Mouse (Mus musculus) neural tube, embryonic 12.5 days (tissue): ENCODE data around the gene Fxyd4. TPM values are rescaled to one million over a fixed set of nuclear protein-coding genes. Genes with fewer than 3 reads are reported as not detected.
A peak's percentile ranks its signal among the peaks of the same experiment; 100 is the strongest.

ENCODE experiments used
- ATAC-seq: fragments of 200-750 bp; cut with Nextera tagmentation; 2 replicates; pipeline ENCODE4 v1.8.0; 2017; ENCODE audit warnings: low read depth, mild to moderate bottlenecking, moderate TSS enrichment, moderate library complexity; ENCODE audit not compliant: low FRiP score
- H3K27ac ChIP-seq: fragments of 300-500 bp; sonication (generic); 2 replicates; pipeline ENCODE4 v1.5.1; 2016
- H3K27me3 ChIP-seq: fragments of 300-500 bp; sonication (generic); replicated peaks from 2 replicates; pipeline ENCODE4 v1.6.1; 2016; ENCODE audit warnings: mild to moderate bottlenecking
- H3K36me3 ChIP-seq: fragments of 300-500 bp; sonication (generic); 2 replicates; pipeline ENCODE4 v1.6.1; 2016; ENCODE audit warnings: mild to moderate bottlenecking
- H3K4me1 ChIP-seq: fragments of 300-500 bp; sonication (generic); 2 replicates; pipeline ENCODE4 v1.6.1; 2016
- H3K4me2 ChIP-seq: fragments of 300-500 bp; sonication (generic); replicated peaks from 2 replicates; pipeline ENCODE4 v1.6.1; 2016; ENCODE audit warnings: mild to moderate bottlenecking
- H3K4me3 ChIP-seq: fragments of 300-500 bp; sonication (generic); 2 replicates; pipeline ENCODE4 v1.5.1; 2016
- H3K9ac ChIP-seq: fragments of 300-500 bp; sonication (generic); 2 replicates; pipeline ENCODE4 v1.6.1; 2016; ENCODE audit warnings: mild to moderate bottlenecking
- H3K9me3 ChIP-seq: fragments of 300-500 bp; sonication (generic); 2 replicates; pipeline ENCODE4 v1.6.1; 2016; ENCODE audit warnings: mild to moderate bottlenecking
- WGBS: fragments of 180-500 bp; shearing (Covaris S2); methylation state at CpG from one replicate; pipeline ENCODE4 v1.1.7; 2016; 5-methylcytosine and 5-hydroxymethylcytosine counted together
- polyA plus RNA-seq: library from polyadenylated mRNA; unstranded; fragments of >200 nt; fragmentation: Nextera tagmentation; extraction: Ambion mirVana; gene quantifications from 2 replicates; pipeline ENCODE4 v1.2.1, GENCODE M21; 2016

Gene Fxyd4
- polyA plus RNA-seq, 1 experiment from 2014 or later = 2.7 TPM

GRCm38 (mm10) chr6:117932325-117933051, 5.0 kb downstream of the Fxyd4 start:
- 58% methylated on average over 11 of the region's 11 CpGs for WGBS
- Histone ChIP-seq H3K27ac (no peak overlapping the region), H3K9me3 (no peaks in the 10 kb centered on the region), H3K4me1 (no peaks in the 10 kb centered on the region), H3K4me3 (no peak overlapping the region), H3K27me3 (no peaks in the 10 kb centered on the region), H3K36me3 (peaks cover 21% of the 10 kb centered on the region), H3K9ac (no peak overlapping the region), H3K4me2 (no peak overlapping the region)
- ATAC-seq = no peak

GRCm38 (mm10) chr6:117929945-117930655, 7.4 kb downstream of the Fxyd4 start:
- H3K27ac ChIP-seq = no peak overlapping the region
- H3K36me3 ChIP-seq = peaks cover 35% of the 10 kb centered on the region
- 92% methylated on average over 3 of the region's 3 CpGs for WGBS
- no peaks in the 10 kb centered on the region for H3K9me3 ChIP-seq
- H3K9ac ChIP-seq = no peak overlapping the region
- H3K4me2 ChIP-seq = no peak overlapping the region
- H3K27me3 ChIP-seq = no peaks in the 10 kb centered on the region
- no peak for ATAC-seq
- H3K4me3 ChIP-seq = no peak overlapping the region
- no peaks in the 10 kb centered on the region for H3K4me1 ChIP-seq

DNA sequence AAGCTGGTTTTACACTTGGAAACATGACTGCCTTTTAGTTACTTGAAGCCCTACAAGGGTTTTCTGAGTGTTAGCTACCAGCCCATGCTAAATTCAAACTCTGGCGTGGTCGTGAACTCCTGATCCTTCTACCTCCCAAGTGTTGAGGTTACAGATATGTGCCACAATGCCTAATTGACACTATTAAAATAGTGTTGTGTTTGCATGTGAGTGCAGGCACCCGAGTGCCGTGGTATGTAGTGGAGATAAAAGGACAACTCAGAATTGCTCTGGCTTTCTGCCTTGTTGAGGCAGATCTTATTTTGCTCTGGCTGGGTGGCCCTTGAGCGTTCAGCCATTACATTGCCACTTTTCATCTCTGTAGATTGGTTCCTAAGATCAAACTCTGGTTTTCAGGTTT, 8.7 kb downstream of the Fxyd4 start:
- Histone ChIP-seq H3K4me2 (no peak overlapping the region), H3K36me3 (peaks cover 35% of the 10 kb centered on the region), H3K4me3 (no peak overlapping the region), H3K27me3 (no peaks in the 10 kb centered on the region), H3K27ac (no peak overlapping the region), H3K9me3 (no peaks in the 10 kb centered on the region), H3K9ac (no peak overlapping the region), H3K4me1 (no peaks in the 10 kb centered on the region)
- 96% methylated on average over 5 of the region's 5 CpGs for WGBS
- no peak for ATAC-seq

GRCm38 (mm10) chr6:117927955-117928354, 9.5 kb downstream of the Fxyd4 start:
- Histone ChIP-seq H3K9me3 (no peaks in the 10 kb centered on the region), H3K27me3 (no peaks in the 10 kb centered on the region), H3K9ac (no peak overlapping the region), H3K4me3 (no peak overlapping the region), H3K27ac (no peak overlapping the region), H3K4me1 (no peaks in the 10 kb centered on the region), H3K36me3 (peaks cover 35% of the 10 kb centered on the region), H3K4me2 (no peak overlapping the region)
- 91% methylated on average over 7 of the region's 7 CpGs for WGBS
- ATAC-seq = no peak

- Histone ChIP-seq H3K9ac (no peak overlapping the region), H3K27ac (no peak overlapping the region), H3K4me1 (no peaks in the 10 kb centered on the region), H3K36me3 (peaks cover 35% of the 10 kb centered on the region), H3K9me3 (no peaks in the 10 kb centered on the region), H3K4me2 (no peak overlapping the region), H3K4me3 (no peak overlapping the region), H3K27me3 (no peaks in the 10 kb centered on the region)
- 77% methylated on average over 4 of the region's 4 CpGs for WGBS
- no peak for ATAC-seq
Measured at GRCm38 (mm10) chr6:117926871-117927491, 10.5 kb downstream of the Fxyd4 start.

GRCm38 (mm10) chr6:117922041-117922440, 15.5 kb downstream of the Fxyd4 start:
- H3K9me3 ChIP-seq = no peaks in the 10 kb centered on the region
- no peak overlapping the region for H3K27ac ChIP-seq
- peaks cover 15% of the 10 kb centered on the region for H3K36me3 ChIP-seq
- no peak overlapping the region for H3K9ac ChIP-seq
- no peak overlapping the region for H3K4me3 ChIP-seq
- no peak overlapping the region for H3K4me2 ChIP-seq
- H3K27me3 ChIP-seq = no peaks in the 10 kb centered on the region
- 98% methylated on average over 3 of the region's 3 CpGs for WGBS
- ATAC-seq = no peak
- peaks cover 15% of the 10 kb centered on the region for H3K4me1 ChIP-seq

DNA sequence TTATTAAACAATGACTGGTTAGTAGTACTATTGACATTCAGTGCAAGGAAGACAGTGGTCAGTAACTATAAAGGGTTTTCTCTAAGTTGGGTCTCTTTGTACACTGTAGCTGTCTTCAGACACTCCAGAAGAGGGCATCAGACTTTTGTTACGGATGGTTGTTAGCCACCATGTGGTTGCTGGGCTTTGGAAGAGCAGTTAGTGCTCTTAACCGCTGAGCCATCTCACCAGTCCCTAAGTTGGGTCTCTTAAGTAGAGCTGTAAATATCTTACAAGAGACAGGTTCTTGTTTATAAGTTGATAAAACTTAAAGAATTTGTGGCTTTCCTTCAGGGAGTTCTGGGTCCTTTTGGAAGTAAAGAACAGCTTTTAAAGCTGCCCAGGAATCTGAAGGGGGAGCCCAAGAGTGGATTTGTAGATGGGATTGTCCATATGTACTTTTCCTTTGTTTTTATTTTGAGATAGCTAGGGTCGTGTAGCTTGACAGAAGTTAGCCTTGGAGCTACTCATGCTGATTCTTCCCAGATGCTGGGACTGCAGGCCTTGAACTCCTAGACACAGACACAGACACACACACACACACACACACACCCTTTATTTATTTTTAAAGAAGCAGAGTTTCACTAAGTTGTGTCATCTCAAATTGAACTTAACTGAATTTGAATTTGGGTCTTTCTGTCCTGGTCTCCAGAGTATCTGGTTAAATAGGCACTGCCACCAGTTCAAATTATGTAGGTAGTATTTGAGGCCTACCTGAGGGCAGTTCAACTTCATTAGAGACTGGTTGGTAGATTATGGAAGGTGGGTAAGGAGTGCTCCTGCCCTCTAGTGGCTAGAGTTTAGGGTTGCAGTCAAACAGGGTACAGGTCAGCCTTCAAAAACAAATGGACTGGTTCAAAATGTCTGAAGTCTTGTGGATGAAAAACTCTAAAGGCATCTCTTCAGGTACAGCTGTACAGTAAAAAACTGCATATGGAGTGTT, 16.5 kb downstream of the Fxyd4 start:
- Histone ChIP-seq H3K4me3 (no peak overlapping the region), H3K27ac (no peak overlapping the region), H3K27me3 (no peaks in the 10 kb centered on the region), H3K9ac (no peak overlapping the region), H3K36me3 (peaks cover 7% of the 10 kb centered on the region), H3K4me2 (no peak overlapping the region), H3K9me3 (no peaks in the 10 kb centered on the region), H3K4me1 (peaks cover 23% of the 10 kb centered on the region)
- no peak for ATAC-seq
- WGBS = 67% methylated on average over 3 of the region's 3 CpGs

- peak overlapping the region; percentile 61 for H3K4me3 ChIP-seq
- no peak for ATAC-seq
- peaks cover 25% of the 10 kb centered on the region for H3K4me1 ChIP-seq
- no peak overlapping the region for H3K27ac ChIP-seq
- no peaks in the 10 kb centered on the region for H3K27me3 ChIP-seq
- H3K36me3 ChIP-seq = 0 out of 2 replicates have a peak, but pooled peaks cover 2% of the 10 kb centered on the region
- WGBS = 29% methylated on average over 5 of the region's 5 CpGs
- peak overlapping the region; percentile 76 for H3K9ac ChIP-seq
- H3K4me2 ChIP-seq = peak overlapping the region; percentile 85
- no peaks in the 10 kb centered on the region for H3K9me3 ChIP-seq
Measured at GRCm38 (mm10) chr6:117918043-117918442, 19.4 kb downstream of the Fxyd4 start.

DNA sequence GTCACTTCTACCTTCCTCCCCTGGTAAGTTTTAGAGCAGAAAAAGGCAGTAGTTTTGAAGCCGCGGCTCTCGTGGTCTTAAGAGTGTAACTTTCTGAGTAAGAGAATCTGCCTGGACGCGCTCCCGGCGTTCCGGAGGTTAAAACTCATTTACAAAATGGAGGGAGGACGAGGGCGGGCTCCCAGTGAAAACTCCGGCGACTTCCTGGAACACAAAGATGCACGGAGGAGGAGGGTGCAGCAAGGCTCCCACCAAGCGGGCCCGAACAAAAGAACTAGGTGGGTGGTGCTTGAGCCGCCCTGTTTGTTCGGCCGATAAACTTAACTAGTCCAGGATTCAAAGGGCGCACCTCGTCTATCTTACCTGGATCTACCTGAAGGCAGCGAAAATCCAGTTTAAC, 19.9 kb downstream of the Fxyd4 start:
- WGBS = 1% methylated on average over 21 of the region's 21 CpGs
- 0 out of 2 replicates have a peak overlapping the region, but pooled peaks have one; percentile 38 for H3K27ac ChIP-seq
- H3K4me1 ChIP-seq = peaks cover 25% of the 10 kb centered on the region
- H3K9ac ChIP-seq = peak overlapping the region; percentile 76
- H3K27me3 ChIP-seq = no peaks in the 10 kb centered on the region
- ATAC-seq = peak; percentile 73
- H3K4me2 ChIP-seq = peak overlapping the region; percentile 85
- peak overlapping the region; percentile 61 for H3K4me3 ChIP-seq
- no peaks in the 10 kb centered on the region for H3K9me3 ChIP-seq
- H3K36me3 ChIP-seq = 0 out of 2 replicates have a peak, but pooled peaks cover 2% of the 10 kb centered on the region

DNA sequence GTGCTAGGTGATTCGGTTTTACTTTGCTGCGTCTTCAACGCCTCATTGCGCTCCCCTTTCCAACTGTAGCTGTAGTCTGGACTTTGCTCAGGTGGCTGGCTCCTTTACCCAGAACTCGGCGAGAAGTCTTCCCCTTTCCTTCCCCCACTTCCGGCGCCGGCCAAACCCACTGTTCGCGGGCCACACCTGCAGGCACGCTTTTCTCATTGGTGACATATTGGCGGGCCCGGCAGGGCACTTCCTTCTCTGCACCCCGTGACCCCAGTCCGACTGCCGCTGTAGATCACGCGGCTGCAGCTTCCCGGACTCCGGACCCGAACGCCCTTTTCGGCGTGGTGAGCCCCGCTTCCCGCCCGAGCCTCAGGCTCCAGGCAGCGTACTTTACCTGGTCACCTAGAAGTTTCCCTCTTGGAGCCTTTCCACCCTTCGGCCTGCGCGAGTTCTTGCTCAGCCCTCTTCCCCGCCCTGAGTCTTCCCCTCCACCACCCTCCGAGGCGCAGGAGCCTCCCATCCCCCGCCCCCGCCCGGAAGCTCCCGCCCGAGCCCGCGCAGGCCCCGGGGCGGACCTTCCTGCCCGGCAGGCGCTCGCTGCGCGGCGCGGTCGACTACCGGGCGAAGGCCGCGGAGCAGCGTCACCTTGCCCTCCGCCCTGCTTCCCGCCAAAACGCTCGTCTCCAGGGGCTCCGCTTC, 20.6 kb downstream of the Fxyd4 start:
- WGBS = under 1% methylated on average over 62 of the region's 62 CpGs
- Histone ChIP-seq H3K36me3 (0 out of 2 replicates have a peak, but pooled peaks cover 2% of the 10 kb centered on the region), H3K4me1 (peaks cover 25% of the 10 kb centered on the region), H3K9ac (peak overlapping the region; percentile 76), H3K27me3 (no peaks in the 10 kb centered on the region), H3K27ac (peak overlapping the region; percentile 38), H3K4me3 (peak overlapping the region; percentile 61), H3K4me2 (peak overlapping the region; percentile 85), H3K9me3 (no peaks in the 10 kb centered on the region)
- ATAC-seq = peak; percentile 87

DNA sequence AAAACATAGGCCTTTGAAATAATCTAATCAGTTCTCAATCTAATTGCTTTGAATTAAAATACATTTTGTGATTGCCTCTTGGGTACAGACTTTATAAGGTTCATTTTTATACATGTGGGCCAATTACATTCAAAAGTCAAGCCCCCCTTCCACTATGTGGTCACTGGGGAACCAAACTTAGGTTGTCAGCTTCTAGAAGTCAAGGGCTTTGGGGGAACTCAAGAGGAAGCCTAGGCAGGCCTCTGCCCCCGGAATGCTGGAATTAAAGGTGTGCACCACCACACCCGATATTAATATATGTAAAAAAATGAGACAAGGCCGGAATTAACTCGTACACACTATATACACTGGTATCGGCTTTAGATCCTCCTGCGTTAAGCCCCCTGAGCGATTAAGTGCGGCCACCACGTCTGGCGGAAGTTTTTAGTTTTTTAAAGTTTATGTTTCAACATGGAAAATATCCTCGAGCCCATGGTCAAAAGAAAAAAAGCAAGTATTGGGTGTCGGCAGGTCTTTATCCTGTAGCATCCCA, 21.2 kb downstream of the Fxyd4 start:
- no peak for ATAC-seq
- Histone ChIP-seq H3K27ac (no peak overlapping the region), H3K4me3 (peak overlapping the region; percentile 61), H3K4me2 (peak overlapping the region; percentile 85), H3K27me3 (no peaks in the 10 kb centered on the region), H3K4me1 (peaks cover 25% of the 10 kb centered on the region), H3K36me3 (0 out of 2 replicates have a peak, but pooled peaks cover 2% of the 10 kb centered on the region), H3K9me3 (no peaks in the 10 kb centered on the region), H3K9ac (peak overlapping the region; percentile 76)
- WGBS = 3% methylated on average over 12 of the region's 12 CpGs
